Mouse (Mus musculus) stomach, embryonic 14.5 days (tissue): Measurements from ENCODE around the gene Glra4. TPM values are rescaled to one million over a fixed set of nuclear protein-coding genes. Genes with fewer than 3 reads are reported as not detected.

ENCODE experiments used
- ATAC-seq: fragments of 200-750 bp; cut with Nextera tagmentation; 2 replicates; pipeline ENCODE4 v1.8.0; 2017; ENCODE audit warnings: low read depth, moderate TSS enrichment; ENCODE audit not compliant: insufficient number of reproducible peaks, insufficient read depth, low FRiP score
- H3K27ac ChIP-seq: fragments of 300-500 bp; sonication (generic); 2 replicates; pipeline ENCODE4 v1.5.1; 2014; ENCODE audit warnings: mild to moderate bottlenecking, low read length, moderate library complexity, mixed read lengths
- H3K27me3 ChIP-seq: fragments of 300-500 bp; sonication (generic); 2 replicates; pipeline ENCODE4 v1.6.1; 2014; ENCODE audit warnings: low read length, control low read depth, mixed read lengths; ENCODE audit not compliant: control insufficient read depth, insufficient read depth
- H3K36me3 ChIP-seq: fragments of 300-500 bp; sonication (generic); 2 replicates; pipeline ENCODE4 v1.6.1; 2014; ENCODE audit warnings: mild to moderate bottlenecking, control low read depth, low read length, moderate library complexity, mixed read lengths; ENCODE audit not compliant: control insufficient read depth, insufficient read depth
- H3K4me1 ChIP-seq: fragments of 300-500 bp; sonication (generic); 2 replicates; pipeline ENCODE4 v1.6.1; 2014; ENCODE audit warnings: low read length, control low read depth, mixed read lengths; ENCODE audit not compliant: control insufficient read depth, insufficient read depth
- H3K4me2 ChIP-seq: fragments of 300-500 bp; sonication (generic); replicated peaks from 2 replicates; pipeline ENCODE4 v1.6.1; 2014; ENCODE audit warnings: low read depth, low read length, control low read depth
- H3K4me3 ChIP-seq: fragments of 300-500 bp; sonication (generic); 2 replicates; pipeline ENCODE4 v1.5.1; 2014; ENCODE audit warnings: low read depth, low read length, control low read depth
- H3K9ac ChIP-seq: fragments of 300-500 bp; sonication (generic); replicated peaks from 2 replicates; pipeline ENCODE4 v1.6.1; 2014; ENCODE audit warnings: low read depth, mild to moderate bottlenecking, control low read depth, low read length, moderate library complexity, mixed read lengths
- H3K9me3 ChIP-seq: fragments of 300-500 bp; sonication (generic); 2 replicates; pipeline ENCODE4 v1.6.1; 2016; ENCODE audit warnings: low read depth, low read length, control low read depth; ENCODE audit not compliant: control insufficient read depth
- WGBS: fragments of 180-500 bp; shearing (Covaris S2); extraction: QIAGEN DNeasy Blood & Tissue Kit; methylation state at CpG from one replicate; pipeline ENCODE4 v1.1.7; 2014; 5-methylcytosine and 5-hydroxymethylcytosine counted together
- polyA plus RNA-seq: library from polyadenylated mRNA; unstranded; fragments of >200 nt; fragmentation: Nextera tagmentation; extraction: Ambion mirVana; gene quantifications from 2 replicates; pipeline ENCODE4 v1.2.1, GENCODE M21; 2014

Glra4 gene
- polyA plus RNA-seq, 1 experiment from 2014 or later, result not detected

DNA sequence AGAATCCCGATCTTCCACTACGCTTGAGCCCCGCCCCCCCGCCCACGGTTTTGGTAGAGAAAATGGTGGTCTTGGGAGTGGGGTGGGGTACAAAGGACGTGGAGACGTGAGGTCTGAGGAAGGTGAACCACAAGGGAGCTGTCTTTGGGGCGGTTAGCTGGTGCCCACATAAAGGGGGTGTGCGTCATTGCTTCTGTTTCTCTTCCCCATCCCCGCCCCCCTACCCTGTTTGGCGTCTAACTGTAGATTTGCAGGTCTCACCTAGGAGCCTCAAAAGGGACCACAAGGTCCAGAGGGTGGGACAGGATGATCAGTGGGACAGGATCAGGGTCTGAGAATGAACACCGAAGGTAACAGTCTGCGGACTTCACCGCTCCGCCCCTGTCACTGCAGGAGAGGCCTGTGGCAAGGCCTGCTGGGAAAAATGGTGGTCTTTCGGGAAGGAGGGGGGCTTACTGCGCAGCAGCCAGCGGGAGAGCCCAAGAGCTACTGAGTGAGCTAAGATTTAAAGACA lies 71.7 kb downstream of the Glra4 start:
- H3K27me3 ChIP-seq, result no peaks in the 10 kb centered on the region
- ATAC-seq, result peak; percentile 90; the same call in 1 of the 2 replicates
- H3K4me2 ChIP-seq, result peak overlapping the region; percentile 47
- H3K27ac ChIP-seq, result peak overlapping the region; percentile 81
- H3K9ac ChIP-seq, result peak overlapping the region; percentile 48; the same call in 1 of the 2 replicates
- H3K4me3 ChIP-seq, result peak overlapping the region; percentile 43
- H3K36me3 ChIP-seq, result no peaks in the 10 kb centered on the region
- no peaks in the 10 kb centered on the region for H3K9me3 ChIP-seq
- H3K4me1 ChIP-seq, result no peaks in the 10 kb centered on the region
- WGBS, result 22% methylated on average over 18 of the region's 18 CpGs

Other genes with a start within 250 kb of the Glra4 start
- gene Kir3dl2, start 236.1 kb downstream of the Glra4 start, polyA plus RNA-seq, result not detected in 2 replicates
- gene Tceal3, start 189.3 kb downstream of the Glra4 start, polyA plus RNA-seq, result 7.1 and 8.4 TPM in 2 replicates
- 10.4 and 11.1 TPM in 2 replicates for gene Tceal1, start 72.2 kb downstream of the Glra4 start, polyA plus RNA-seq
- gene Morf4l2, start 36.5 kb downstream of the Glra4 start, polyA plus RNA-seq, result 523 and 569 TPM in 2 replicates
- gene Plp1, start 42.5 kb upstream of the Glra4 start, polyA plus RNA-seq, result 5.5 and 6.5 TPM in 2 replicates
- 0.88 and 0.97 TPM in 2 replicates for gene Rab9b, start 88.6 kb upstream of the Glra4 start, polyA plus RNA-seq
- gene H2bfm, start 147.2 kb upstream of the Glra4 start, polyA plus RNA-seq, result not detected in 2 replicates
- gene Tmsb15b2, start 195.4 kb upstream of the Glra4 start, polyA plus RNA-seq, result 46.0 and 50.6 TPM in 2 replicates
- gene Tmsb15l, start 196.7 kb upstream of the Glra4 start, polyA plus RNA-seq, result 4.2 and 5.8 TPM in 2 replicates
- 32.3 and 35.1 TPM in 2 replicates for gene Tmsb15b1, start 196.7 kb upstream of the Glra4 start, polyA plus RNA-seq
- gene Zcchc18, start 213.0 kb upstream of the Glra4 start, polyA plus RNA-seq, result 19.2 and 21.4 TPM in 2 replicates